Mouse (Mus musculus) myocyte (in vitro differentiated cells): ENCODE results near the gene A530084C06Rik.

Experiments used
- CEBPB ChIP-seq: IDR thresholded peaks from 2 replicates; pipeline ENCODE4 v1.6.1; 2011; ENCODE audit warnings: mild to moderate bottlenecking, moderate library complexity; ENCODE audit not compliant: poor library complexity, insufficient read depth, severe bottlenecking
- E2F4 ChIP-seq: IDR thresholded peaks from one replicate; pipeline ENCODE4 v1.6.1; 2011; ENCODE audit warnings: mild to moderate bottlenecking, control low read depth, moderate library complexity; ENCODE audit not compliant: insufficient read depth
- MAX ChIP-seq: IDR thresholded peaks from one replicate; pipeline ENCODE4 v1.6.1; 2011; ENCODE audit warnings: low read depth, mild to moderate bottlenecking, control low read depth
- MYOD1 ChIP-seq, 3 experiments: IDR thresholded peaks; one replicate each; pipeline ENCODE4 v1.6.1; 2011; ENCODE audit warnings: control low read depth in 2 of 3, low read depth in 2 of 3, mild to moderate bottlenecking in 2 of 3, moderate library complexity in 1 of 3; ENCODE audit not compliant: insufficient read length in 2 of 3, control insufficient read depth in 1 of 3
- MYOG ChIP-seq, 3 experiments: IDR thresholded peaks; one replicate each; pipeline ENCODE4 v1.6.1; 2011; ENCODE audit warnings: control low read depth in 2 of 3, low read depth in 2 of 3, mild to moderate bottlenecking in 2 of 3; ENCODE audit not compliant: insufficient read length in 2 of 3, control insufficient read depth in 1 of 3, insufficient read depth in 1 of 3
- POLR2A ChIP-seq: IDR thresholded peaks from one replicate; pipeline ENCODE4 v1.6.1; 2011; ENCODE audit warnings: low read depth, mild to moderate bottlenecking, control low read depth, moderate library complexity; ENCODE audit not compliant: insufficient read length
- REST ChIP-seq: IDR thresholded peaks from one replicate; pipeline ENCODE4 v1.6.1; 2011; ENCODE audit warnings: mild to moderate bottlenecking, control low read depth, moderate library complexity; ENCODE audit not compliant: insufficient read depth, insufficient read length
- SRF ChIP-seq: IDR thresholded peaks from one replicate; pipeline ENCODE4 v1.6.1; 2011; ENCODE audit warnings: low read depth; ENCODE audit not compliant: control insufficient read depth, insufficient read length
- TCF12 ChIP-seq: IDR thresholded peaks from one replicate; pipeline ENCODE4 v1.6.1; 2011; ENCODE audit warnings: mild to moderate bottlenecking, control low read depth; ENCODE audit not compliant: poor library complexity, insufficient read depth, severe bottlenecking
- USF1 ChIP-seq: IDR thresholded peaks from one replicate; pipeline ENCODE4 v1.6.1; 2011; ENCODE audit warnings: low read depth, mild to moderate bottlenecking, control low read depth, moderate library complexity

GRCm38 (mm10) chr13:31506494-31507167 lies 52.5 kb downstream of the A530084C06Rik start:
- TF ChIP-seq POLR2A (no peak), E2F4 (no peak), USF1 (no peak), MAX (no peak), SRF (no peak), MYOG (IDR thresholded peaks at IDR 0.05; ENCODE audit: control insufficient read depth in 1 of 3, insufficient read depth in 1 of 3, insufficient read length in 2 of 3, low read depth in 2 of 3) (no peak), CEBPB (no peak), MYOD1 (IDR thresholded peaks at IDR 0.05; ENCODE audit: control insufficient read depth in 1 of 3, insufficient read length in 2 of 3, low read depth in 2 of 3) (no peak), TCF12 (no peak), REST (no peak)
